Mouse (Mus musculus) Muller cell, postnatal 12 days (primary cell): ENCODE data around the gene Lcp2.
A peak's percentile ranks its signal among the peaks of the same experiment; 100 is the strongest.
"Not testable (repeated sequence)": the region's sequence is repeated elsewhere in the genome, so short reads cannot be mapped to it uniquely, and the experiment has no call there.

Experiments
- DNase-seq: peaks from one replicate; pipeline ENCODE4 v3.0.0-alpha.2; 2015; ENCODE audit errors: inconsistent ontology term

Gene Lcp2

DNA sequence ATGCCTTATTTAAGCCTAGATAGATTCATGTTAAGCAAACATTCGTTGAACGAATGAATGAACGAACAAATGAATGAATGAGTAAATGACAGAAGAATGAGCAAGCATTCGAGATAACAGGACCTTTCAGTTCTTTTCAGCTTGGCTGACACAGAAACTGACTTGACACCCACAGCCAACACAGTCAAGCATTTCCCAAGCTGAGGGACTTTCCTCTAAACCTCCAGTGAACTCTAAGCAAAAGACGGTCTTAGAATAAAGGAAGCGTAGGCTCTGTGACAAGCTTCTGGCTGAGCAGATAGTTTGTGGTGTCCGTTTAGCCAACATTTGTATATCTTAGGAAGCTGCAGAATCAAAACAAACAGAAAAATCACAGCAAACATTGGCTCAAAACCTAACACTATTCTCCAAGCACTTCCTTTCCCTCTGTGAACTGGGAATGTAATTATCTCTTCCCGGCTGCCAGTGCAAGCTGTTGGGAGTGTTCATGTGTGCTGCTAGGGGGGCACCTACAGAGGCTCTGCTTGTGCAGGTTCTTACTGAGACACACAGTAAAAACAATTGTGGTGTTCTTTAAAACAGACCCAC lies 39.5 kb downstream of the Lcp2 start:
- no peak for DNase-seq

DNA sequence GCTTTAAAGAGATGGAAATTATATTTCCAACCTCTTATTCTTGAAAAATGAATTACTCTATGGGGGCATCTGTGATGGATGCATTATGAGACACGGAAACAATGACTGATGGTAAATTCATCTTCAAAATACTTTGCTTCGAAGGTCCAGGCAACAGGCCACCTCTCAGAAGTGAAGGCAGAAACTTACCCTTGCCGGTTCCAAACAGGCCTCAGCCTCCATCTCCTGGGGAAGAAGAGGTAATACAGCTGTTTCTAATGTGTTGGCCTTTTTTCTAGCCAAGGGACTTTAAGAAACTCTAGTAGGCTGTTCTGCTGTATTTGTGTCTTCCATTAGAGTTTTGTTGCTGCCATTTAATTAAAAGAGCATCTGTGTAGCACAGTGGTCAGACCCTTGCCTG lies 40.3 kb downstream of the Lcp2 start:
- no peak for DNase-seq

DNA sequence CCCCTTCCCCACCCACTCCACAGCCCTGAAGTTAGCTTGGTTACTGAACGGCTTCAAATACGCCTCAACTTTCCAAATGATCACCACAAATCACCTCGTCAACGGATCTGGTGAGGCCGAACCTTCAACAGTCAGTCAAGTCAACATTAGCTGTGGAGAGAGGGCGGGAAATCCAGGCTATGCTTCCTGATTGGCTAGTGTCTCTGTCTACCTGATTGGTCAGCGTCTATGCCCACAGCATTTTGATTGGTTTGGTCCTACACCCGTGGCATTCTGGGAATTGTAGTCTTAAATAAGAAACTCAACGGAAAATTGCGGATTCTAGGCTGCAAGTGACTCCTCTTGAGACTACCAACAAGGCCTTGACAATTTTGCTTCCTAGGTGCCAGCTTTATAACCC lies 51.7 kb downstream of the Lcp2 start, which contains the start of gene 4930469K13Rik:
TSS of gene 4930469K13Rik (minus strand) at position 133 of the 400 bp plus-strand sequence.
- no peak for DNase-seq

DNA sequence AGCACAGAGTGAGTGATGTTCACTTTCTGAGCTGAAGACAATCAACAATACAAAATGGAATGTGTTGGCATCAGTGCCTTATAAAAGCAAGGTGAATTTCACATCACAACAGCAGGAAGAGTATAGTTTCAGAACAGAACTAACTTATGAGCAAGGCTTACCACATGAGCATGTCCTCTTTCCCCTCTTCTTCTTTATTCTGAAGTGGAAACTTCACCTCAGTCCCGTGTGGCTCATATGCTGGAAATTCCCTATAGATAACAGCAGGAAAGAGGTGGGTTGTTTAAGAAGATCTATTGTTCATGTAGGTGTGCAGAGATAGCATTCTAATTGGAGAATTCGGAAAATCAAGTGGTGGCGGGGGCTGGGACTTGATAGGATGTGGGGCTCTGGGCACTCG lies 55.1 kb downstream of the Lcp2 start:
- DNase-seq, result no peak

DNA sequence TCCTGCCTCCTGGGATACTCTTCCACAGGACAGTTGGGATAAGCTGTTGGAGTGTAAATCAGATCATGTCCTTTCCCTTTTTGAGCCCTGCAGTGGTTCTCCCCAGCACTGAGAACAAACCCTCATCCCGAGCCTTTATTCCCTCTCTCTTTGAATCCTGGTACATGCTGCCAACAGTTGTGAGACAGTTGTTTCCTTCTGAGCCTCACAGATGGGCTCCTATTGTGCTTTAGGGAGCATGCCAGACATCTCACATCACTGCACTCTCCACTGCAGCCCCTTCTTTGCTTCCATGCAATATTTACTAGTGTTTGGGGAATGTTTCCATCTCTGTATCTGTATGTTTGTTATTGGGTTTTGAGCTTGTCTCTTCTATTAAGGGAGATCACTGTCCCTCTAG lies 58.2 kb downstream of the Lcp2 start:
- DNase-seq, result no peak

DNA sequence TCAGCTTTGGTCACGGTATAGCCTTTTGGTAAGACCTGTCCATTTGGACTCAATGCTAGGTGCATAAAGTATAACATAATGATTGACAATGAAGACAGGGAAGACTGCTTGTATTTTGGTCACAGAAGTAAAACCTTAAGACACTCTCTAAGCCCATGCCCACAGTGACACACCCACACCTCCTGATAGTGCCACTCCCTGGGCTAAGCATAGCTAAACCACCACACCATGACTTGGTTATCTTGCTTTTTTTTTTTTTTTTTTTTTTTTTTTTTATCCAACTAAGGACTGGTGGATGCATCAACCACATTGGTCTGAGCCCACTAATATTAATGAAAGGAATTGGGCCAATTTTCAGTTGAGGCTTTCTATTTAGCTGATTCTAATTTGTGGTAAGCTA lies 62.5 kb downstream of the Lcp2 start:
- no peak for DNase-seq

- DNase-seq, result no peak
These were observed 65.2 kb downstream of the Lcp2 start for GRCm38 (mm10) chr11:34111940-34112339.

DNA sequence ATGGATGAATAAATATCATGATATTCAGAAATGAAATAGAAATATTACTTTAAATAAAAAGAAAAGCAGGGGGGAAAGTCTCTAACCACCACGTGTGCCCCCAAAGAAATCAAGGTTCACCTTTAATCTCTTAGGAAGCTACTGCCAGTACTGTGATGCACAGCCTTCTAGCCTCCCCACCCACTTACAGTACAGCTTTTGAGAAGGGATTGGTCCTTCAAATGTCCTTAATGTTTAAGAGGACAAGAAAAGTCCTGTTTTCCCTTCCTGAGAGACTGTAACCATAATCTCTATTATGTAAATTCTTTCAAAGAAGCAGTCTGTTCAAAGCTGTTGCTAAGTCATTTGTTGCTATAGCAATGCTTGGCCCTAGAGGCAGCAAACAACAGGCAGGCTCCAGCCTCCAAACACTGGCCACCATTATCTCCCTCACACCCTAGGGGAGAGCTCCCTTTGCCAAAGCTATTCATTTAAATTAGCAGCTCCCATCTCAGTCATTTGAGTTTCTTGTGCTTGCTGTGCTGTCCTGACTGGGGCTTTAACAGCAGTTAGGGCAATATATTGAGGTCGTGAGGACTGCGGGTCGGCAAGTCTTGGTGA lies 66.2 kb downstream of the Lcp2 start:
- peak; percentile 56 for DNase-seq

GRCm38 (mm10) chr11:34113760-34114159 lies 67.0 kb downstream of the Lcp2 start:
- DNase-seq, result no peak

GRCm38 (mm10) chr11:34116572-34117135 lies 69.9 kb downstream of the Lcp2 start:
- DNase-seq, result no peak

DNA sequence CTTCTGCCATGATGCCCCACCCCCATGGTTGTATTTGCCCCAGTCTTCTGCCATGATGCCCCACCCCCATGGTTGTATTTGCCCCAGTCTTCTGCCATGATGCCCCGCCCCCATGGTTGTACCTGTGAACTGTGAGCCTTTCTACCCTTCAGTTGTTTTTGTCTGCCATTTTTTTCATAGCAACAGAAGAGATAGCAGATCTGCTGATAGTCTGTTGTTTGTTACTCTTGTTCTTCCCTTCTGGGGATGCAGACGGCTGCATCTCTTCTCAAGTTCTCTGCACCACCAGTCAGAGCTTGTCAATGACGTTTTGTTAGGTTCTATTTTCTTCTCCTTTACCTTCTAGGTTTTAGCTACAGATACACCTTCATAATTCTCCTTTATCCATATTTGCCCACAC lies 70.9 kb downstream of the Lcp2 start:
- no peak for DNase-seq

GRCm38 (mm10) chr11:34118319-34118718 lies 71.6 kb downstream of the Lcp2 start:
- DNase-seq, result no peak

- no peak for DNase-seq
These were observed 76.4 kb downstream of the Lcp2 start for GRCm38 (mm10) chr11:34123147-34123546.

- no peak for DNase-seq
These were observed 78.1 kb downstream of the Lcp2 start for GRCm38 (mm10) chr11:34124852-34125251.

DNA sequence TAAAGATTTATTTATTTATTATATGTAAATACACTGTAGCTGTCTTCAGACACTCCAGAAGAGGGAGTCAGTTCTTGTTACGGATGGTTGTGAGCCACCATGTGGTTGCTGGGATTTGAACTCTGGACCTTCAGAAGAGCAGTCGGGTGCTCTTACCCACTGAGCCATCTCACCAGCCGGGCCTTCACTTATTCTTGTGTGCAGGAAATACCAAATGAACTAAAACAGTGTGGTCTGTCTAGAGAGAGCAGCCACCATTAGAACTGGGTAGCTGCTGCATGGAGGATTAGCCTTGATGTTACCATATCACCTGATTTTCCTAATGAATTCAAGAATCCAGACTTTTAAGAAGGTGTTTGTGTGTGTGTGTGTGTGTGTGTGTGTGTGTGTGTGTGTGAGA lies 79.0 kb downstream of the Lcp2 start:
- not testable (repeated sequence) for DNase-seq

DNA sequence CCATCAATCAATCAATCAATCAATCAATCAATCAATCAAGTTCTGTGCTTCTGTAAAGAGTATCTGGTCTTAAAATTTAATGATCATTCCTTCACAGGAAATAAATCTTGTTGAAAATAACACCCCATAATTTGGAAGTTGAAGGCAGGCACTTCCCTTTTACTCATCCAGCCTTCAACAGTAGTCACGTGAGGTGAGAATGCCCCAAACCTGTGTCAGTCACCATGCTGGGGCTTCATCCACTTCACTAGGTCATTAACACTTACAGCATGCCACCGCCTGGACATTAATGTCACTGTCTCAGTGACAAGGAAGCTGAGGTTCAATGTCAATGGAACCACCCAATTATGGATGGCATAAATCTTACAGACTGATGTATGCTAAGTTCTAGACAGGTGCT lies 81.7 kb downstream of the Lcp2 start:
- no peak for DNase-seq

- DNase-seq, result peak; percentile 37
These were observed 92.6 kb downstream of the Lcp2 start for GRCm38 (mm10) chr11:34139296-34139695.
